Mouse (Mus musculus) layer of hippocampus, adult 11-12 months (tissue): ENCODE results near the gene Pold4.

ENCODE experiments used
- DNase-seq: peaks from one replicate; pipeline ENCODE4 v3.0.0; 2022; ENCODE audit warnings: low spot score

Gene Pold4

GRCm38 (mm10) chr19:4279487-4279886 is 47.8 kb downstream of the Pold4 start:
- DNase-seq = no peak

DNA sequence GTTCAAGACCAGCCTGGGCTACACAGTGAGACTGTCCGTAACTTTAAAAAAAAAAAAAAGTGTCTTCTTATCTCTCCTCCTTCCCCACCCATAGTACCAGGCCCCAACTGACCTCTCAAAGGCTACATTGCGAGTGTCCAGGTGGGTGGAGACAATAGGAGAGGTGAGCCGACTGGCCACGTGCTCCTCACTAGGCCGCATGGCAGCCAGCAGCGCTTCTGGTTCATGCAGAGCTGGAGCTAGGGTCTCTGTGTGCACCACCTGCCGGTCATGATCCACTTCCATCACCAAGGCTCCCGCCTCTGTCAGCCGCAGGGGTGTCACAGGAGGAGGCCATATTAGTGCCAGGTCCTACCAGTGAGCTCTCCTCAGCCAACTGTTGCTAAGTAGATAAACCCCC is 48.7 kb downstream of the Pold4 start:
- DNase-seq = no peak

- peak; percentile 95 for DNase-seq
Measured at GRCm38 (mm10) chr19:4282898-4283553, 51.3 kb downstream of the Pold4 start, which contains the start of gene Ankrd13d. Gene Ankrd13d (minus strand): TSS chr19:4283137.
